In the genomic region with DNA sequence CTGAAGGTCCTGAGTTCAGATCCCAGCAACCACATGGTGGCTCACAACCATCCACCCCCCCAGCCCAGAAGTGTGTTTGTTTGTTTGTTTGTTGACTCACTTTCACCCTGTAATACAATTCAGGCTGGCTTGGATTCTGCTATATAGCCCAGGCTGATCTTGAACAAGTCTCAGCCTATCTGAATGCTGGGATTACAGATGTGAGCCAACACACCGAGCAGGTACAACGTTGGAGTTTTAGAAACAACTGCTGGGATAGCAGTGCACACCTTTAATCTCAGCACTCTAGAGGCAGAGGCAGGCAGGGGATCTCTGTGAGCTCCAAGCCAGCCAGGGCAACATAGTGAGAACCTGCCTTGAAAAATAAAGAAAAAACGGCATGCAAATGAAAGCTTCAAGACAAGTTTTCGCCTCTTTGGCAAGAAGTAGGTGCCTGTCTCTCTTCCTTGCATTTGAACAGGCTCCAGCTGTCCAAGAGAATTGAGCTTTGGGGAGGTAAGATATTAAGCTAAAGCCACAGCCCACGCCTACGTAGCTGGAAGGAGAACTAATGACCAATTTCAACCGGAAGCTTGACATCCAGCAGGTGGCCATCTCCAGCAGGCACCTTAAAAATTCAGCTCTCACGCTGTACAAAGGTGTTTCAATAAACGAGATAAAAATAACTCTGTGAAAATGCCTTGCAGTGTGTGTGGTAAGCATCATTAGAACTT, we compare ENCODE assay signal across 8 mouse cellular contexts. TPM values are rescaled to one million over a fixed set of nuclear protein-coding genes. Genes with fewer than 3 reads are reported as not detected.
DNase-seq lines count a peak whose midpoint lies in the region; ATAC-seq lines count a peak whose summit lies in the region.
"Had no signal": no experiment of that assay in that cellular context is flagged by ENCODE, and none has a peak within 500 bp of the region (broad histone marks: within the 10 kb centered on the region; RNA-seq: fewer than 3 reads in every experiment).

No protein-coding gene starts in this region.

- no peaks in the 10 kb centered on the region for H3K36me3 ChIP-seq in neural tube, embryonic 13.5 days

- H3K27ac ChIP-seq in neural tube, embryonic 13.5 days (replicated peaks), result peak overlapping the region; percentile 99

- peak overlapping the region; percentile 79 for H3K4me2 ChIP-seq in neural tube, embryonic 13.5 days

- peak overlapping the region; percentile 95 for H3K9ac ChIP-seq in neural tube, embryonic 13.5 days

- intact Hi-C loops in left cerebral cortex, postnatal 36 days (cut with DNase I), result loop anchor here (5.0 to 10.0 kb wide), 2 partner anchors 47 to 215 kb away; no protein-coding TSS in a partner anchor

- H3K4me1 ChIP-seq in neural tube, embryonic 13.5 days (replicated peaks), result peaks cover 30% of the 10 kb centered on the region

- H3K27me3 ChIP-seq in neural tube, embryonic 13.5 days, result peaks cover 23% of the 10 kb centered on the region; the same call in 1 of the 2 replicates

- peak; percentile 6 to 13 for DNase-seq in B cell, adult 2 months
- peak; percentile 27 for DNase-seq in ES-CJ7 (ENCODE audit: low read depth, low spot score)
- DNase-seq in gonadal fat pad, adult 2 months (ENCODE audit: low read depth), result peak; percentile 73
- DNase-seq in kidney, postnatal 36 days, result peak; percentile 60 to 61
- DNase-seq in left cerebral cortex, postnatal 36 days (ENCODE audit: low spot score in 2 of 2), result no peak
- DNase-seq in ovary, postnatal 14 days (ENCODE audit: low spot score), result no peak

- peak overlapping the region; percentile 81 for H3K4me3 ChIP-seq in neural tube, embryonic 13.5 days

- no peaks in the 10 kb centered on the region for H3K9me3 ChIP-seq in neural tube, embryonic 13.5 days

- no peak for ATAC-seq in neural tube, embryonic 13.5 days (ENCODE audit: low read depth)

- 14% methylated on average over 9 of the region's 9 CpGs for WGBS in neural tube, embryonic 13.5 days

RNA-seq across cellular contexts. Expression of a gene that starts 1.0 kb away (rescaled TPM):
- 4.1 and 6.9 TPM in 2 replicates for polyA plus RNA-seq in gonadal fat pad, adult 2 months (2012; rRNA removed)
- 665 and 688 TPM in 2 replicates for polyA plus RNA-seq in neural tube, embryonic 13.5 days (2015; fragmentation: Nextera tagmentation; extraction: Ambion mirVana)
- total RNA-seq in left cerebral cortex, postnatal 36 days (2021), result 100 to 1,000 TPM; 349 to 367 TPM
- polyA plus RNA-seq: erythroblast, embryonic 14.5 days had no signal

RNA-seq across cellular contexts. Expression of a gene that starts 44.1 kb away (rescaled TPM):
- 2.0 and 3.1 TPM in 2 replicates for polyA plus RNA-seq in gonadal fat pad, adult 2 months (2012; rRNA removed)
- not detected in 2 replicates for polyA plus RNA-seq in neural tube, embryonic 13.5 days (2015; fragmentation: Nextera tagmentation; extraction: Ambion mirVana)
- not detected for total RNA-seq in left cerebral cortex, postnatal 36 days (2021)
- polyA plus RNA-seq: erythroblast, embryonic 14.5 days had no signal

Comparison
In these comparisons a context has a peak if more than half of its experiments do, and no peak if none do; other contexts are left out.
1. DNase-seq: peak in B cell, adult 2 months (2 of 2), ES-CJ7 (single experiment), gonadal fat pad, adult 2 months (single experiment) and kidney, postnatal 36 days (2 of 2); none in left cerebral cortex, postnatal 36 days (0 of 2) and ovary, postnatal 14 days (single experiment).
2. RNA of a gene that starts 1.0 kb away (polyA plus RNA-seq): 665 to 688 TPM in neural tube, embryonic 13.5 days; 4.1 to 6.9 TPM in gonadal fat pad, adult 2 months; every median in the first group is over 10 times any median in the second.